8 mouse cellular contexts compared by ENCODE assay signal in genomic region chr1:146494681-146495331, GRCm38 (mm10). TPM values are rescaled to one million over a fixed set of nuclear protein-coding genes. Genes with fewer than 3 reads are reported as not detected.
A peak's percentile ranks its signal among the peaks of the same experiment; 100 is the strongest.
DNase-seq lines count a peak whose midpoint lies in the region; ATAC-seq and TF ChIP-seq lines count a peak whose summit lies in the region.

Gene Brinp3, plus strand, starts transcription at chr1:146494760.

- no peak within 1 kb of the TSS for H3K9ac ChIP-seq in lung, postnatal 0 days (replicated peaks; ENCODE audit: low read depth)
- no peak within 1 kb of the TSS for H3K9ac ChIP-seq in embryonic facial prominence, embryonic 12.5 days
- H3K9ac ChIP-seq in intestine, embryonic 15.5 days: no peak within 1 kb of the TSS
- peak within 1 kb of the TSS; percentile 57 for H3K9ac ChIP-seq in midbrain, embryonic 11.5 days (ENCODE audit: low read length)

- no peak within 1 kb of the TSS; the same call in 1 of the 2 replicates for H3K4me3 ChIP-seq in lung, postnatal 0 days (ENCODE audit: low read depth, low read length)
- no peak within 1 kb of the TSS for H3K4me3 ChIP-seq in lung, adult 2 months (replicated peaks; ENCODE audit: extremely low read depth, low read depth, low read length)
- peak within 1 kb of the TSS; percentile 35 for H3K4me3 ChIP-seq in embryonic facial prominence, embryonic 12.5 days
- peak within 1 kb of the TSS; percentile 25 for H3K4me3 ChIP-seq in intestine, embryonic 15.5 days (replicated peaks)
- H3K4me3 ChIP-seq in midbrain, embryonic 11.5 days (ENCODE audit: low read depth, low read length): peak within 1 kb of the TSS; percentile 38
- no peak within 1 kb of the TSS for H3K4me3 ChIP-seq in kidney, adult 2 months (ENCODE audit: insufficient read depth, low read depth, low read length)

- H3K4me2 ChIP-seq in lung, postnatal 0 days (replicated peaks; ENCODE audit: low read depth, low read length): 0 out of 2 replicates have a peak within 1 kb of the TSS, but pooled peaks have one; percentile 12
- peak within 1 kb of the TSS; percentile 60 for H3K4me2 ChIP-seq in embryonic facial prominence, embryonic 12.5 days (replicated peaks)
- peak within 1 kb of the TSS; percentile 69 for H3K4me2 ChIP-seq in intestine, embryonic 15.5 days (replicated peaks)
- H3K4me2 ChIP-seq in midbrain, embryonic 11.5 days: peak within 1 kb of the TSS; percentile 70

- no peak for TF ChIP-seq CTCF in lung, postnatal 0 days (IDR thresholded peaks at IDR 0.05)
- no peak for TF ChIP-seq CTCF in lung, adult 2 months (IDR thresholded peaks at IDR 0.05; ENCODE audit: insufficient read depth, low read length)
- no peak for TF ChIP-seq CTCF in kidney, adult 2 months (conservative IDR thresholded peaks at IDR 0.05; ENCODE audit: insufficient read depth, insufficient read length, low read depth, low read length)

- no peak within 1 kb of the TSS for H3K27ac ChIP-seq in lung, postnatal 0 days (ENCODE audit: low read length)
- H3K27ac ChIP-seq in embryonic facial prominence, embryonic 12.5 days: no peak within 1 kb of the TSS
- H3K27ac ChIP-seq in intestine, embryonic 15.5 days: no peak within 1 kb of the TSS
- no peak within 1 kb of the TSS; the same call in 1 of the 2 replicates for H3K27ac ChIP-seq in midbrain, embryonic 11.5 days (ENCODE audit: low read depth, low read length)
- H3K27ac ChIP-seq in kidney, adult 2 months (ENCODE audit: insufficient read depth, low read depth, low read length): no peak within 1 kb of the TSS

- no peak for TF ChIP-seq POLR2A in lung, adult 2 months (IDR thresholded peaks at IDR 0.05; ENCODE audit: borderline replicate concordance, extremely low read depth, low read depth, low read length)
- no peak for TF ChIP-seq POLR2A in kidney, adult 2 months (IDR thresholded peaks at IDR 0.05; ENCODE audit: low read depth, low read length)

- H3K27me3 ChIP-seq in lung, postnatal 0 days (replicated peaks; ENCODE audit: insufficient read depth, low read length): no peaks in the 10 kb centered on the region
- peaks cover 20% of the 10 kb centered on the region for H3K27me3 ChIP-seq in embryonic facial prominence, embryonic 12.5 days
- peaks cover 10% of the 10 kb centered on the region for H3K27me3 ChIP-seq in intestine, embryonic 15.5 days (replicated peaks)
- peaks cover 16% of the 10 kb centered on the region for H3K27me3 ChIP-seq in midbrain, embryonic 11.5 days (ENCODE audit: control insufficient read depth, insufficient read depth, low read length)
- no peaks in the 10 kb centered on the region; the same call in 1 of the 2 replicates for H3K27me3 ChIP-seq in kidney, adult 2 months (replicated peaks; ENCODE audit: control insufficient read depth, insufficient read depth, low read length)

- H3K36me3 ChIP-seq in lung, postnatal 0 days (ENCODE audit: insufficient read depth, low read length): no peaks in the 10 kb centered on the region
- no peaks in the 10 kb centered on the region for H3K36me3 ChIP-seq in embryonic facial prominence, embryonic 12.5 days
- H3K36me3 ChIP-seq in intestine, embryonic 15.5 days: no peaks in the 10 kb centered on the region
- no peaks in the 10 kb centered on the region for H3K36me3 ChIP-seq in midbrain, embryonic 11.5 days (ENCODE audit: control insufficient read depth, insufficient read depth, low read length)
- no peaks in the 10 kb centered on the region for H3K36me3 ChIP-seq in kidney, adult 2 months (ENCODE audit: control insufficient read depth, insufficient read depth, low read length)

- no peaks in the 10 kb centered on the region for H3K4me1 ChIP-seq in lung, postnatal 0 days (ENCODE audit: insufficient read depth, low read depth, low read length)
- H3K4me1 ChIP-seq in lung, adult 2 months (ENCODE audit: control insufficient read depth, insufficient read depth, low read length): no peaks in the 10 kb centered on the region
- 0 out of 2 replicates have a peak, but pooled peaks cover 4% of the 10 kb centered on the region for H3K4me1 ChIP-seq in embryonic facial prominence, embryonic 12.5 days
- peaks cover 3% of the 10 kb centered on the region; the same call in 1 of the 2 replicates for H3K4me1 ChIP-seq in intestine, embryonic 15.5 days (replicated peaks)
- H3K4me1 ChIP-seq in midbrain, embryonic 11.5 days (ENCODE audit: control insufficient read depth, insufficient read depth, low read length): peaks cover 6% of the 10 kb centered on the region
- H3K4me1 ChIP-seq in kidney, adult 2 months (ENCODE audit: control insufficient read depth, insufficient read depth, low read length): no peaks in the 10 kb centered on the region

- no peak for DNase-seq in lung, postnatal 0 days (ENCODE audit: low spot score)
- no peak for DNase-seq in lung, adult 2 months
- DNase-seq in midbrain, embryonic 11.5 days (ENCODE audit: low spot score, missing footprints): peak; percentile 92
- DNase-seq in spleen, postnatal 4 days (ENCODE audit: low spot score in 2 of 2): no peak
- DNase-seq in kidney, adult 2 months: no peak

- 5% methylated on average over 19 of the region's 19 CpGs for WGBS in lung, postnatal 0 days
- WGBS in lung, adult 2 months: 2% methylated on average over 19 of the region's 19 CpGs
- WGBS in embryonic facial prominence, embryonic 12.5 days: 1% methylated on average over 19 of the region's 19 CpGs
- WGBS in intestine, embryonic 15.5 days: 3% methylated on average over 19 of the region's 19 CpGs
- under 1% methylated on average over 19 of the region's 19 CpGs for WGBS in midbrain, embryonic 11.5 days
- 2% methylated on average over 19 of the region's 19 CpGs for WGBS in kidney, adult 2 months

- no peak for TF ChIP-seq EP300 in lung, postnatal 0 days (IDR thresholded peaks at IDR 0.05)

- H3K9me3 ChIP-seq in lung, postnatal 0 days (ENCODE audit: low read length): no peaks in the 10 kb centered on the region
- no peaks in the 10 kb centered on the region for H3K9me3 ChIP-seq in embryonic facial prominence, embryonic 12.5 days
- no peaks in the 10 kb centered on the region for H3K9me3 ChIP-seq in intestine, embryonic 15.5 days
- H3K9me3 ChIP-seq in midbrain, embryonic 11.5 days (ENCODE audit: control insufficient read depth, low read length): no peaks in the 10 kb centered on the region

- ATAC-seq in lung, postnatal 0 days: no peak
- no peak for ATAC-seq in embryonic facial prominence, embryonic 12.5 days (ENCODE audit: insufficient number of reproducible peaks, insufficient read depth, low FRiP score, low TSS enrichment)
- no peak for ATAC-seq in intestine, embryonic 15.5 days
- no peak; the same call in 1 of the 2 replicates for ATAC-seq in midbrain, embryonic 11.5 days (ENCODE audit: low FRiP score)
- ATAC-seq in erythroid progenitor cell, adult 5-6 weeks (replicated peaks; ENCODE audit: low FRiP score, poor library complexity, severe bottlenecking): no peak

RNA-seq across cellular contexts. Expression of gene Brinp3, which starts in this region (rescaled TPM):
- not detected in 2 replicates for polyA plus RNA-seq in lung, postnatal 0 days (2015; fragmentation: Nextera tagmentation; extraction: Ambion mirVana)
- not detected in 2 replicates for polyA plus RNA-seq in lung, adult 2 months (2012; rRNA removed)
- 2.5 and 3.1 TPM in 2 replicates for polyA plus RNA-seq in embryonic facial prominence, embryonic 12.5 days (2016; fragmentation: Nextera tagmentation; extraction: Ambion mirVana)
- 0.90 and 1.2 TPM in 2 replicates for polyA plus RNA-seq in intestine, embryonic 15.5 days (2015; fragmentation: Nextera tagmentation; extraction: Ambion mirVana)
- polyA plus RNA-seq in midbrain, embryonic 11.5 days (2014; fragmentation: Nextera tagmentation; extraction: Ambion mirVana): 1.1 and 1.9 TPM in 2 replicates
- total RNA-seq in erythroid progenitor cell, adult 5-6 weeks (2015; ENCODE audit: low replicate concordance): not detected in 2 replicates
- not detected in 2 replicates for total RNA-seq in erythroid progenitor cell, adult 5-6 weeks (2017; ENCODE audit: low replicate concordance)
- polyA plus RNA-seq in kidney, adult 2 months (2012; rRNA removed): 0.03 TPM in 1 of 2 replicates, not detected in the other

Comparison
In these comparisons a context has a peak if more than half of its experiments do, and no peak if none do; other contexts are left out.
1. H3K4me2 ChIP-seq: peak in every context shown above with its lines; median percentile 70 in midbrain, embryonic 11.5 days; 69 in intestine, embryonic 15.5 days; 60 in embryonic facial prominence, embryonic 12.5 days; 12 in lung, postnatal 0 days.
2. H3K4me3 ChIP-seq: peak in embryonic facial prominence, embryonic 12.5 days (single experiment), intestine, embryonic 15.5 days (single experiment) and midbrain, embryonic 11.5 days (single experiment); none in lung, postnatal 0 days (single experiment), lung, adult 2 months (single experiment) and kidney, adult 2 months (single experiment).